Mouse (Mus musculus) heart, adult 2 months (tissue): ENCODE data around the gene Rev1. TPM values are rescaled to one million over a fixed set of nuclear protein-coding genes. Genes with fewer than 3 reads are reported as not detected.

ENCODE experiments used
- DNase-seq, 2 experiments: peaks; one replicate each; pipeline ENCODE4 v3.0.0; 2021
- H3K27ac ChIP-seq: fragments of 200-600 bp; 2 replicates; pipeline ENCODE4 v1.8.1; 2022
- H3K27me3 ChIP-seq: fragments of 200-500 bp; 2 replicates; pipeline ENCODE4 v1.6.1; 2012; ENCODE audit warnings: mild to moderate bottlenecking, low read length, inconsistent platforms, mixed read lengths; ENCODE audit not compliant: control insufficient read depth, insufficient read depth
- H3K36me3 ChIP-seq: fragments of 200-500 bp; 2 replicates; pipeline ENCODE4 v1.6.1; 2012; ENCODE audit warnings: low read length, inconsistent platforms; ENCODE audit not compliant: control insufficient read depth, insufficient read depth
- H3K4me1 ChIP-seq: fragments of 200-500 bp; 2 replicates; pipeline ENCODE4 v1.6.1; 2011; ENCODE audit warnings: low read length; ENCODE audit not compliant: control insufficient read depth, insufficient read depth
- H3K4me3 ChIP-seq: fragments of 200-600 bp; 2 replicates; pipeline ENCODE4 v1.8.1; 2022
- H3K79me2 ChIP-seq: fragments of 200-500 bp; replicated peaks from 2 replicates; pipeline ENCODE4 v1.6.1; 2012; ENCODE audit warnings: mild to moderate bottlenecking, inconsistent platforms, low read length, moderate library complexity, mixed read lengths; ENCODE audit not compliant: control insufficient read depth, insufficient read depth
- H3K9ac ChIP-seq: fragments of 200-500 bp; 2 replicates; pipeline ENCODE4 v1.6.1; 2012; ENCODE audit warnings: low read depth, mild to moderate bottlenecking, control low read depth, inconsistent platforms, low read length, mixed read lengths
- CTCF ChIP-seq: fragments of 200-600 bp; IDR thresholded peaks from 2 replicates; pipeline ENCODE4 v1.8.1; 2022; ENCODE audit warnings: antibody characterized with exemption, mild to moderate bottlenecking, moderate library complexity
- EP300 ChIP-seq: fragments of 200-500 bp; IDR thresholded peaks from 2 replicates; pipeline ENCODE4 v1.6.1; 2011; ENCODE audit warnings: low read depth, low read length, control low read depth; ENCODE audit not compliant: insufficient read depth
- POLR2A ChIP-seq: fragments of 200-500 bp; IDR thresholded peaks from 2 replicates; pipeline ENCODE4 v1.6.1; 2011; ENCODE audit warnings: mild to moderate bottlenecking, low read depth, low read length, control low read depth; ENCODE audit not compliant: insufficient read depth
- WGBS: fragments of 180-500 bp; shearing (Covaris S2); methylation state at CpG from one replicate; pipeline ENCODE4 v1.1.7; 2018; 5-methylcytosine and 5-hydroxymethylcytosine counted together
- intact Hi-C: fragments of 180-260 bp; cut with DNase I; formaldehyde crosslinking; loops from one replicate; pipeline ENCODE4 v1.15.1; 2025
- long read RNA-seq: library from polyadenylated mRNA; stranded (forward); transcript quantifications from one replicate; pipeline ENCODE4 v2.0.0, GENCODE M21; 2021
- polyA plus RNA-seq: library from polyadenylated mRNA; depleted of rRNA; stranded (reverse); fragments of >200 nt; gene quantifications from 2 replicates; pipeline ENCODE4 v1.2.3, GENCODE M21; 2012; rRNA removed
- total RNA-seq, 2 experiments: library from RNA; stranded (reverse); gene quantifications; 2 replicates each; pipeline ENCODE4 v1.2.3; 2021

Gene Rev1
- 10 to 100 TPM; 14.0 to 16.1 TPM for total RNA-seq
- 4.8 and 10.0 TPM in 2 replicates for polyA plus RNA-seq
- long read RNA-seq, full-length matches to known transcripts = 6 of 15 reads
- long read RNA-seq, partial matches to known transcripts = 3 of 15 reads
- long read RNA-seq, other reads (novel, unspliced or antisense) = 6 of 15 reads

DNA sequence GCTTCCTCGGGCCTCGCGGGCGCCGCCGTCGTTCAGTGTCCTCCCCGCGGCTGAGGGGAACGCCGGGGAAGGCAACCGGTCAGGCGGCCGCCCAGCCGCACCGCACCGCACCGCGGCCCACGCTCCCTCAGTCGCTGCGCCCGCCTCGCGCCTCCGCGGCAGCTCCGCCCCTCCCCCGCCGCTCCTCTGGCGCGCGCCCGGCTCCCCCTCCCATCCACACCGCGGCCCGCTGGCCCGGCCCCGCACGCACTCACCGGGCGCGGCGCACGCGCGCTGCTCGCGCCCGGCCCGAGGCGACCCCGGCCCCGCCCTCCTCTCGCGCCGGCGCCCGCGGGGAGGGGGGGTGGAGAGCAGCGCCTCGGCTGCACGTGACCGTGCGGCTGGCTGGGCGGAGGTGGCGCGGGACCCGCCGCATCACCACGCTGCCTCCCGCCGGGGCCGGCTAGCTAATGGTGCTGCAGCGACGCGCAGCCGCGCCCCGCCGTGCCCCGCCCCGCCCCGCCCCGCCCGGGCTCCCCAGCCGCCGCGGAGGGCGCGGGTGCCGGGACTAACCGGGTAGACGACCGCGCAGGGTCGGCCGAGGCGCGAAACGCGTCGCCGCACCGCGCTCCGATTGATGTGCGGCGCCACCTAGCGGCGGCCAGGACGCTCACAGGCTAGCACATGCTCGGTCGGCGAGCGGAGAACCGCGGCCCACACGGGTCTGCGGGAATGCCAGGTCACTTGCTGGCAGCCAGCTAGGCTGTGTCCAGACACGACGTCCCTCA, at the start of gene Rev1:
TSS of gene Rev1 (minus strand) at position 301 of the 767 bp plus-strand sequence.
- Histone ChIP-seq H3K79me2 (no peaks in the 10 kb centered on the region; the same call in 1 of the 2 replicates), H3K27ac (peak within 1 kb of the TSS; percentile 89), H3K36me3 (peaks cover 3% of the 10 kb centered on the region; the same call in 1 of the 2 replicates), H3K4me3 (peak within 1 kb of the TSS; percentile 87), H3K27me3 (no peaks in the 10 kb centered on the region), H3K9ac (peak within 1 kb of the TSS; percentile 98), H3K4me1 (peaks cover 3% of the 10 kb centered on the region; the same call in 1 of the 2 replicates)
- intact Hi-C loops = loop anchor here (2.0 kb wide), 1 partner anchor 133 kb away; the partner anchor contains the start of gene Txndc9
- peak; percentile 97 to 98 for DNase-seq
- under 1% methylated on average over 91 of the region's 122 CpGs for WGBS
- TF ChIP-seq POLR2A (peak; percentile 35; the same call in 1 of the 2 replicates), EP300 (peak; percentile 63; the same call in 1 of the 2 replicates), CTCF (peak; percentile 92)

DNA sequence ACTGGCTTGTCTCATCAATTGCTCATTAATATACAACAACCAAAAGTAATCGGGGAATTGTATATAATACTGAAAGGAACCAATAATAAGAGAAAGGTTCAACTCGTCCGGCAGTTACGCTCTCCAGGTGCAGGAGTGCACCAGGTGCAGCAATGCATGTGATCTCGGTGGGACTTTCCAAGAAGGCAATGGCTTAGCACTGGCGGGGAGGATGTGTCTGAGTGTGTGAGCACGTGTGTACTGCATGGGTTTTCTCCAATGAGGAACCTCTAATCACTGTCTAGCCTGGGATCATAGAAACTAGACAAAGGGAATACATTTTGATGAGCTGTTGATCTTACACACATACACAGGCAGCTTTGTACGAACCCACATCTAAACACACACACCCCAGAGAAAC, 49.3 kb upstream of the Rev1 start:
- Histone ChIP-seq H3K4me3 (no peak overlapping the region), H3K9ac (no peak overlapping the region), H3K4me1 (no peaks in the 10 kb centered on the region), H3K36me3 (no peaks in the 10 kb centered on the region), H3K27ac (no peak overlapping the region), H3K79me2 (no peaks in the 10 kb centered on the region), H3K27me3 (no peaks in the 10 kb centered on the region)
- 91% methylated on average over 8 of the region's 8 CpGs for WGBS
- DNase-seq = no peak
- TF ChIP-seq EP300 (no peak), POLR2A (no peak), CTCF (no peak)
- intact Hi-C loops = no loop called here

DNA sequence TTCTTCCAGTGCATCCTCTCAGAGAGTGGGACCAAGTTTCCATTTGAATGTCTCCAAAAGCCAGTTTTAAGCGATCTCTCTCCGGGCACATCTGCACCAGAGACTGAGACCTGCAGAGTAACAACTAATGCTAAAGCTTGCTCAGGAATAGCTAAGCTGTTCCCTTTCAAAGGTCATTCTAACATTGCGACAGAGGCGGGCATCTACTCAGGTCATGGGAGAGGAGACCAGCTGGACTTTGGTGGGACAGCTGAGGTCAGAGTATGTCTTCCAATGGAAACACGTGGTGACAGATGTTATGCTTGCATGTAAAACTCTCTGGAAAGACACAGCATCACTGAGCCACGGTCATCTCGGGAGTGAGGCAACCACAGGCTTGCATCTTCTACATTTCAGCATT, 46.5 kb upstream of the Rev1 start:
- intact Hi-C loops = no loop called here
- no peak overlapping the region for H3K9ac ChIP-seq

DNA sequence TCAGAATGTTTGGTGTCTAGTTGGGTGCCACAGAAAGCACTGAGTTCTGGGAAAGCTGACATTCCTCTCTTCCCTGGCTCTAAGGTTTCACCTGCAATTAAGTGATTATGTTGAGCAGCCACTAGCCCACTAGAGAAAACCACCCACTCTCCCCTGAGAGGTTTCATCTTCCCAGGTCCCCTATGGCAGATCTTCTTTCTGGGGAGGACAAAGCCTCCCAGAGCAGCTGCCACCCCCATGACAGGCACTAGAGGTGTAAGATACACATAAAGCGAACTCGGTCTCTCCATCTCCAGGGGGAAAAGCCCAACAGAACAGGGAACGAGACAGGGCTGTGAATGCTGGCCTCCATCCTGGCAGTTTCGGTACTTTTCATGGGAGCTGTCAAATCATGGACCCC, 42.3 kb upstream of the Rev1 start:
- TF ChIP-seq EP300 (no peak), POLR2A (no peak), CTCF (no peak)
- Histone ChIP-seq H3K4me1 (no peaks in the 10 kb centered on the region), H3K4me3 (no peak overlapping the region), H3K27ac (no peak overlapping the region), H3K9ac (no peak overlapping the region), H3K36me3 (no peaks in the 10 kb centered on the region), H3K27me3 (no peaks in the 10 kb centered on the region), H3K79me2 (no peaks in the 10 kb centered on the region)
- 82% methylated on average over 4 of the region's 4 CpGs for WGBS
- no peak for DNase-seq
- intact Hi-C loops = no loop called here

More for the DNA sequence above, 46.5 kb upstream of the Rev1 start:
- no peak for DNase-seq
- H3K79me2 ChIP-seq = no peaks in the 10 kb centered on the region
- no peaks in the 10 kb centered on the region for H3K4me1 ChIP-seq
- TF ChIP-seq POLR2A = no peak
- no peak for TF ChIP-seq CTCF
- TF ChIP-seq EP300 = no peak
- H3K27me3 ChIP-seq = no peaks in the 10 kb centered on the region
- no peak overlapping the region for H3K4me3 ChIP-seq
- no peaks in the 10 kb centered on the region for H3K36me3 ChIP-seq
- H3K27ac ChIP-seq = no peak overlapping the region
- WGBS = 87% methylated on average over 7 of the region's 7 CpGs

DNA sequence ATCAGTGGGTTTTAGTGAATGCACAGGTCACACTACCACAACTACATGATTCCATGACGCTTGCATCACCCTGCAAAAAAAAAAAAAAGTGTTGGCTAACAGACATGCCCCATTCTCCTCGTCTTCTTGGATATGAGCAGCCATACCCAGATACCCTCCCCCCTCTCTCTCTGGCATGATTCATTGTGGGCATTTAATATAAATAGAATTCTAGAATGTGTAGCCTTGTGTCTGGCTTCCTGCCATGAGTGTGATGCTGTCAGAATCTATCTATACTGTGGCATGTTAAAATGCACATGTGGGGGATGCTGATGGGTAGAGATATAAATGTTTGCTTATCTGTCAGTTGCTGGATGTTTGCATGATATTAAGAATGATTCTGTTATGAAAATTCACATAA, 36.1 kb upstream of the Rev1 start:
- H3K4me1 ChIP-seq = no peaks in the 10 kb centered on the region
- no peak overlapping the region for H3K4me3 ChIP-seq
- H3K27ac ChIP-seq = no peak overlapping the region
- intact Hi-C loops = no loop called here
- H3K79me2 ChIP-seq = no peaks in the 10 kb centered on the region
- no peaks in the 10 kb centered on the region for H3K27me3 ChIP-seq
- no peaks in the 10 kb centered on the region for H3K36me3 ChIP-seq
- no peak for TF ChIP-seq EP300
- TF ChIP-seq POLR2A = no peak
- no peak for TF ChIP-seq CTCF
- DNase-seq = no peak
- H3K9ac ChIP-seq = no peak overlapping the region
- WGBS = 41% methylated on average over 2 of the region's 2 CpGs

DNA sequence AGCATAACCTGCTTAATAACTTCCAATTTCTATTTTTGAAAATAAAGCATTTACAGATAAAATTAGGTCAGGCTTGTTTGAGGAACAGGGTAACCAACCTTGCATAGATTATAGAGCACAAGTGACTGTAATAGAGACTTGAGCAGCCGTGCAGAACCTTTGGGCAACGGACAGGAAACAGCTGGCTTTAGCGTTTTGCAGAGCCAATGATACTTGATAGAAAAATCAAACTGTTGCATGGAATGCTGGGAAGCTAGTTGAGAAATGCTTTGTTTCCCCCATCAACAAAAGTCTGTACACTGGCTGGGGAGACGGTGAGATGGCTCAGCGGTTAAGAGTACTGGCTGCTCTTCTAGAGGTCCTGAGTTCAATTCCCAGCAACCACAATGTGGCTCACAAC, 20.5 kb upstream of the Rev1 start:
- whole genome bisulfite sequencing = 77% methylated on average over 5 of the region's 5 CpGs
- Histone ChIP-seq H3K79me2 (no peaks in the 10 kb centered on the region), H3K4me1 (no peaks in the 10 kb centered on the region), H3K9ac (no peak overlapping the region), H3K36me3 (no peaks in the 10 kb centered on the region), H3K4me3 (no peak overlapping the region), H3K27ac (no peak overlapping the region), H3K27me3 (no peaks in the 10 kb centered on the region)
- no peak for DNase-seq
- intact Hi-C loops = no loop called here
- TF ChIP-seq CTCF (no peak), EP300 (no peak), POLR2A (no peak)
